Mouse (Mus musculus) testis, adult 2 months (tissue): Measurements from ENCODE around the gene Med27.

ENCODE experiments used
- CTCF ChIP-seq: fragments of 200-500 bp; IDR thresholded peaks from 2 replicates; pipeline ENCODE4 v1.5.1; 2012; ENCODE audit warnings: low read depth, mild to moderate bottlenecking, inconsistent platforms, low read length, moderate library complexity; ENCODE audit not compliant: control insufficient read depth, insufficient read depth, insufficient replicate concordance
- POLR2A ChIP-seq: fragments of 200-500 bp; IDR thresholded peaks from 2 replicates; pipeline ENCODE4 v1.6.1; 2012; ENCODE audit warnings: low read depth, mild to moderate bottlenecking, inconsistent platforms, low read length, moderate library complexity; ENCODE audit not compliant: control insufficient read depth

DNA sequence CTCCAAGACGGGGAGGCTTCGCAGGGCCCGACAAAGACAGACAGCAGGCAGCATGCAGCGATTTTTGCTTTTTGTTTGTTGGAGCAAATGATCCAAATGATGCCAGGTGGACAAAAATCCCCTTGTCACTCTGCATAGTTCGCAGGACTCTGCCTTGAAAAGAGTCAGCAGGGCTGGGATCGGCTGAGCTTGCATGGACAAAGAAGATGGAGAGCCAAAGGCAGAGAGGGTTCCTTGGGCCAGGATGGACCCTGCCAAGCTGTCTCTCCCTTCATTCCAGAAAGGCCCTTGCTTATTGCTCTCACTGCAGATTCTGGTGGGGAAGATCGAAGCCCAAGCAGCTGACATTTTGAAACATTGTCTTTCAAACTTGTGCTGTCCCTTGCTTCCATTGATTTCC, 64.3 kb downstream of the Med27 start:
- TF ChIP-seq CTCF (no peak), POLR2A (no peak)
